Mouse (Mus musculus) myocyte (in vitro differentiated cells): Measurements from ENCODE around the gene Spag9.

Source experiments
- CEBPB ChIP-seq: IDR thresholded peaks from 2 replicates; pipeline ENCODE4 v1.6.1; 2011; ENCODE audit warnings: mild to moderate bottlenecking, moderate library complexity; ENCODE audit not compliant: poor library complexity, insufficient read depth, severe bottlenecking
- E2F4 ChIP-seq: IDR thresholded peaks from one replicate; pipeline ENCODE4 v1.6.1; 2011; ENCODE audit warnings: mild to moderate bottlenecking, control low read depth, moderate library complexity; ENCODE audit not compliant: insufficient read depth
- MAX ChIP-seq: IDR thresholded peaks from one replicate; pipeline ENCODE4 v1.6.1; 2011; ENCODE audit warnings: low read depth, mild to moderate bottlenecking, control low read depth
- POLR2A ChIP-seq: IDR thresholded peaks from one replicate; pipeline ENCODE4 v1.6.1; 2011; ENCODE audit warnings: low read depth, mild to moderate bottlenecking, control low read depth, moderate library complexity; ENCODE audit not compliant: insufficient read length
- POLR2AphosphoS2 ChIP-seq: IDR thresholded peaks from one replicate; pipeline ENCODE4 v1.6.1; 2011; ENCODE audit warnings: low read depth, control low read depth; ENCODE audit not compliant: insufficient read length
- TCF3 ChIP-seq: IDR thresholded peaks from one replicate; pipeline ENCODE4 v1.6.1; 2011; ENCODE audit warnings: low read depth, control low read depth; ENCODE audit not compliant: insufficient read length

- no peak for TF ChIP-seq POLR2A
- TF ChIP-seq CEBPB = no peak
- TF ChIP-seq TCF3 = no peak
- TF ChIP-seq POLR2AphosphoS2 = no peak
- TF ChIP-seq MAX = no peak
- TF ChIP-seq E2F4 = no peak
Observed at GRCm38 (mm10) chr11:94020403-94020802, 24.5 kb downstream of the Spag9 start.
